Mouse (Mus musculus): ENCODE results near the gene Nudt16.
"Not testable (repeated sequence)": the region's sequence is repeated elsewhere in the genome, so short reads cannot be mapped to it uniquely, and the experiment has no call there.

Gene Nudt16

GRCm38 (mm10) chr9:105131253-105132001, at the start of gene Nudt16:
Nudt16 (minus strand) TSS chr9:105131824.
- peak; percentile 94 to 96 for DNase-seq

- DNase-seq = no peak
Observed at GRCm38 (mm10) chr9:105144992-105145391, 13.4 kb upstream of the Nudt16 start, which contains the start of gene 1700080E11Rik. 1700080E11Rik (minus strand) TSS chr9:105145092.

GRCm38 (mm10) chr9:105139204-105139603, 7.6 kb upstream of the Nudt16 start:
- DNase-seq = no peak

GRCm38 (mm10) chr9:105136404-105136803, 4.8 kb upstream of the Nudt16 start:
- DNase-seq = no peak

GRCm38 (mm10) chr9:105134536-105134935, 2.9 kb upstream of the Nudt16 start:
- no peak for DNase-seq

GRCm38 (mm10) chr9:105132002-105132367, 361 bp upstream of the Nudt16 start:
- no peak for DNase-seq

- no peak for DNase-seq
Observed at GRCm38 (mm10) chr9:105130331-105130730, 1.3 kb downstream of the Nudt16 start.

- DNase-seq = not testable (repeated sequence)
Observed at GRCm38 (mm10) chr9:105125206-105125605, 6.4 kb downstream of the Nudt16 start.

- no peak for DNase-seq
Observed at GRCm38 (mm10) chr9:105103893-105104292, 27.7 kb downstream of the Nudt16 start.

- peak in 1 of 2 experiments; percentile 16 for DNase-seq
Observed at GRCm38 (mm10) chr9:105101911-105102310, 29.7 kb downstream of the Nudt16 start.

- DNase-seq = no peak
Observed at GRCm38 (mm10) chr9:105100807-105101570, 30.6 kb downstream of the Nudt16 start.

- no peak for DNase-seq
Observed at GRCm38 (mm10) chr9:105080246-105080645, 51.4 kb downstream of the Nudt16 start.

Data from cerebellum, postnatal 10 days (tissue).